14 mouse cellular contexts compared by ENCODE assay signal in the genomic region with DNA sequence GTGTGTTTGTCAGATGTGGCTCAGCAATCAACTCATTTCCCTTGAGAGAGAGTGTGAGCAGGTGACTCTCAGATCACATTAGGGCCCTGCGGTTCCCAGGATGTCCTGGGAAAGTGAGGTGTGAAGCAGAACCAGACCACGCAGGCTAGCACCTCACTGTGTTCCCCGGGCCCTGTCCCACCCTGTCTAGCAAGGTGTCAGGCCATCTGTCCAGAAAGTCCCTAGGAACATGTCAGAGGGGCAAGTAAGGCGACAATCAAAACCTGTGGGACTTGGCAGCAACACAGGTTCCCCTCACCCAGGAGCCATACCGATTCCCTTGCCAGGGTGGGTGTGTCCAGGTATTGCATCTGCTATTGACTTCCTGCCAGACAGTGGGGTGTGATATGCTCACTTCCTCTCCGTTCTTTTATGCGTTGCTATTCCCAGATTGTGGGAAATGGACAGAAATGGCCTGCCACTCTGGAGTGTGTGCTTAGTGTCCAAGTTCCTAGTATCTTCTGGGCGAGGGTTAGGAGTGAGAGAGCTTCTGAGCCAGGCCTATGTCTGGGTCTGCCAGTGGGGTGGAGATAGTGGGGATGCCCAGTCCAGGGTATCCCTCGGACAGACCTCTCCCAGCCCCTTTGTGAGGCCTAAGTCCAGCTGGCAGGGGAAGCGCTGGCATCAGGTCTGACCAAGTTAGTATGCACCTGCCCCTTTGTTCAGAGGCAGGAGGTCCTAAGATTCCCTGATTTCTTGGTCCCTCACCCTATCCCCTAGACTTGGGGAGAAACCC. TPM values are rescaled to one million over a fixed set of nuclear protein-coding genes. Genes with fewer than 3 reads are reported as not detected.
DNase-seq lines count a peak whose midpoint lies in the region; ATAC-seq and TF ChIP-seq lines count a peak whose summit lies in the region.
"Had no signal": no experiment of that assay in that cellular context is flagged by ENCODE, and none has a peak within 500 bp of the region (broad histone marks: within the 10 kb centered on the region; RNA-seq: fewer than 3 reads in every experiment).

No protein-coding gene starts in this region.

- no peak overlapping the region for H3K4me3 ChIP-seq in kidney, adult 2 months (ENCODE audit: insufficient read depth, low read depth, low read length)
- H3K4me3 ChIP-seq: erythroblast, embryonic 14.5 days; left cerebral cortex, adult 2 months; liver, embryonic 15.5 days had no signal

- no peak for TF ChIP-seq CTCF in kidney, adult 2 months (conservative IDR thresholded peaks at IDR 0.05; ENCODE audit: insufficient read depth, insufficient read length, low read depth, low read length)

- H3K36me3 ChIP-seq in kidney, adult 2 months (ENCODE audit: control insufficient read depth, insufficient read depth, low read length): no peaks in the 10 kb centered on the region
- H3K36me3 ChIP-seq: liver, embryonic 15.5 days had no signal

- WGBS in kidney, adult 2 months: 59% methylated on average over 10 of the region's 10 CpGs

- no peak for TF ChIP-seq POLR2A in kidney, adult 2 months (IDR thresholded peaks at IDR 0.05; ENCODE audit: low read depth, low read length)

- peaks cover 18% of the 10 kb centered on the region for H3K4me1 ChIP-seq in kidney, adult 2 months (ENCODE audit: control insufficient read depth, insufficient read depth, low read length)

- no peak overlapping the region for H3K27ac ChIP-seq in kidney, adult 2 months (ENCODE audit: insufficient read depth, low read depth, low read length)
- H3K27ac ChIP-seq: left cerebral cortex, adult 2 months; liver, embryonic 15.5 days had no signal

- peak; percentile 22 for DNase-seq in kidney, adult 9 months
- no peak for DNase-seq in kidney, adult 2 months
- DNase-seq in B cell, adult 2 months: peak; percentile 16 to 25
- peak; percentile 50 for DNase-seq in induced T-regulatory cell, adult 2 months (ENCODE audit: low read depth)
- DNase-seq in right cerebral cortex, postnatal 4 days: no peak
- DNase-seq in embryo, embryonic 11 days: no peak
- DNase-seq: adrenal gland, postnatal 10 days; cerebellum, adult 8-10 months; kidney, adult 18-20 months; thymus, adult 2 months had no signal

- peak; percentile 64 for ATAC-seq in CD4-positive, CD25-positive, alpha-beta regulatory T cell, adult 4 months

- no peaks in the 10 kb centered on the region for H3K27me3 ChIP-seq in kidney, adult 2 months (replicated peaks; ENCODE audit: control insufficient read depth, insufficient read depth, low read length)
- H3K27me3 ChIP-seq: liver, embryonic 15.5 days had no signal

RNA-seq across cellular contexts. Expression of a gene that starts 10.0 kb away (rescaled TPM):
- polyA plus RNA-seq in kidney, adult 2 months (2012; rRNA removed): 5.7 and 7.8 TPM in 2 replicates
- polyA plus RNA-seq in CD4-positive, CD25-positive, alpha-beta regulatory T cell, adult 4 months (2017; shearing (Covaris generic)): under 1 TPM in 1 of 2 experiments, not detected in 1; 0.28 TPM

RNA-seq across cellular contexts. Expression of a gene that starts 26.2 kb away (rescaled TPM):
- polyA plus RNA-seq in kidney, adult 2 months (2012; rRNA removed): 21.8 and 26.9 TPM in 2 replicates
- 10 to 100 TPM; 60.5 to 94.3 TPM for polyA plus RNA-seq in CD4-positive, CD25-positive, alpha-beta regulatory T cell, adult 4 months (2017; shearing (Covaris generic))

RNA-seq across cellular contexts. Expression of a gene that starts 40.8 kb away (rescaled TPM):
- 62.6 and 70.5 TPM in 2 replicates for polyA plus RNA-seq in kidney, adult 2 months (2012; rRNA removed)
- 10 to 100 TPM; 48.2 to 55.8 TPM for polyA plus RNA-seq in CD4-positive, CD25-positive, alpha-beta regulatory T cell, adult 4 months (2017; shearing (Covaris generic))

RNA-seq across cellular contexts. Expression of a gene that starts 43.9 kb away (rescaled TPM):
- 0.42 and 0.68 TPM in 2 replicates for polyA plus RNA-seq in kidney, adult 2 months (2012; rRNA removed)
- polyA plus RNA-seq in CD4-positive, CD25-positive, alpha-beta regulatory T cell, adult 4 months (2017; shearing (Covaris generic)): not detected
- polyA plus RNA-seq: erythroblast, embryonic 14.5 days; liver, embryonic 15.5 days had no signal

RNA-seq across cellular contexts. Expression of a gene that starts 48.0 kb away (rescaled TPM):
- polyA plus RNA-seq in kidney, adult 2 months (2012; rRNA removed): 0.55 and 0.58 TPM in 2 replicates
- polyA plus RNA-seq in CD4-positive, CD25-positive, alpha-beta regulatory T cell, adult 4 months (2017; shearing (Covaris generic)): not detected
- polyA plus RNA-seq: erythroblast, embryonic 14.5 days had no signal

Comparison
In these comparisons a context has a peak if more than half of its experiments do, and no peak if none do; other contexts are left out.
1. DNase-seq: peak in kidney, adult 9 months (single experiment), B cell, adult 2 months (2 of 2) and induced T-regulatory cell, adult 2 months (single experiment); none in kidney, adult 2 months (single experiment), right cerebral cortex, postnatal 4 days (single experiment) and embryo, embryonic 11 days (single experiment).